Mouse (Mus musculus) spleen, adult 2 months (tissue): ENCODE measurements around the gene Immt. TPM values are rescaled to one million over a fixed set of nuclear protein-coding genes. Genes with fewer than 3 reads are reported as not detected.

Experiments used
- DNase-seq, 2 experiments: peaks; one replicate each; pipeline versions ENCODE4 v3.0.0 to v3.0.0-alpha.2; 2012 to 2021; ENCODE audit warnings: low spot score in 2 of 2, low read depth in 1 of 2
- H3K27ac ChIP-seq: fragments of 200-500 bp; 2 replicates; pipeline ENCODE4 v1.5.1; 2012; ENCODE audit warnings: low read length, inconsistent platforms; ENCODE audit not compliant: insufficient read depth
- H3K27me3 ChIP-seq: fragments of 200-500 bp; 2 replicates; pipeline ENCODE4 v1.6.1; 2012; ENCODE audit warnings: mild to moderate bottlenecking, moderate library complexity, low read length, inconsistent platforms; ENCODE audit not compliant: control insufficient read depth, insufficient read depth
- H3K36me3 ChIP-seq: fragments of 200-500 bp; 2 replicates; pipeline ENCODE4 v1.6.1; 2012; ENCODE audit warnings: mild to moderate bottlenecking, low read length, inconsistent platforms; ENCODE audit not compliant: control insufficient read depth, insufficient read depth
- H3K4me1 ChIP-seq: fragments of 200-500 bp; 2 replicates; pipeline ENCODE4 v1.6.1; 2011; ENCODE audit warnings: inconsistent platforms; ENCODE audit not compliant: control insufficient read depth, insufficient read depth, insufficient read length
- H3K4me3 ChIP-seq: fragments of 200-500 bp; 2 replicates; pipeline ENCODE4 v1.5.1; 2011; ENCODE audit warnings: mild to moderate bottlenecking, inconsistent platforms; ENCODE audit not compliant: insufficient read depth, insufficient read length; ENCODE audit errors: extremely low read depth
- CTCF ChIP-seq: fragments of 200-500 bp; IDR thresholded peaks from 2 replicates; pipeline ENCODE4 v1.5.1; 2011; ENCODE audit warnings: mild to moderate bottlenecking, inconsistent platforms; ENCODE audit not compliant: insufficient read depth, insufficient read length, insufficient replicate concordance; ENCODE audit errors: extremely low read depth
- POLR2A ChIP-seq: fragments of 200-500 bp; IDR thresholded peaks from 2 replicates; pipeline ENCODE4 v1.6.1; 2011; ENCODE audit warnings: low read depth, low read length, inconsistent platforms
- WGBS: fragments of 180-500 bp; shearing (Covaris S2); methylation state at CpG from one replicate; pipeline ENCODE4 v1.1.7; 2018; 5-methylcytosine and 5-hydroxymethylcytosine counted together
- polyA plus RNA-seq: library from polyadenylated mRNA; depleted of rRNA; stranded (reverse); fragments of >200 nt; gene quantifications from 2 replicates; pipeline ENCODE4 v1.2.3, GENCODE M21; 2012

The Immt gene
- polyA plus RNA-seq, 1 experiment: 17.2 TPM

GRCm38 (mm10) chr6:71803609-71804008 is 27.5 kb upstream of the Immt start:
- Histone ChIP-seq H3K36me3 (no peaks in the 10 kb centered on the region), H3K4me1 (no peaks in the 10 kb centered on the region), H3K27me3 (no peaks in the 10 kb centered on the region), H3K4me3 (no peak overlapping the region), H3K27ac (no peak overlapping the region)
- DNase-seq: no peak
- TF ChIP-seq POLR2A (no peak), CTCF (no peak)
- 95% methylated on average over 1 of the region's 1 CpGs for WGBS

- DNase-seq: peak; percentile 27 to 41
- Histone ChIP-seq H3K36me3 (no peaks in the 10 kb centered on the region), H3K27ac (no peak overlapping the region), H3K27me3 (no peaks in the 10 kb centered on the region), H3K4me1 (no peaks in the 10 kb centered on the region), H3K4me3 (no peak overlapping the region)
- TF ChIP-seq CTCF (peak; percentile 95), POLR2A (no peak)
- WGBS: 21% methylated on average over 12 of the region's 12 CpGs
Measured at GRCm38 (mm10) chr6:71804061-71804829, 26.9 kb upstream of the Immt start.

- peaks cover 1% of the 10 kb centered on the region; the same call in 1 of the 2 replicates for H3K36me3 ChIP-seq
- H3K27ac ChIP-seq: no peak overlapping the region
- WGBS: 61% methylated on average over 1 of the region's 1 CpGs
- H3K4me1 ChIP-seq: no peaks in the 10 kb centered on the region
- H3K27me3 ChIP-seq: no peaks in the 10 kb centered on the region
- no peak for DNase-seq
- TF ChIP-seq POLR2A (no peak), CTCF (no peak)
- H3K4me3 ChIP-seq: no peak overlapping the region
Measured at GRCm38 (mm10) chr6:71806713-71807112, 24.4 kb upstream of the Immt start.

GRCm38 (mm10) chr6:71809890-71810289 is 21.2 kb upstream of the Immt start:
- Histone ChIP-seq H3K27ac (no peak overlapping the region), H3K27me3 (no peaks in the 10 kb centered on the region), H3K36me3 (peaks cover 4% of the 10 kb centered on the region; the same call in 1 of the 2 replicates), H3K4me1 (no peaks in the 10 kb centered on the region), H3K4me3 (no peak overlapping the region)
- TF ChIP-seq POLR2A: no peak
- TF ChIP-seq CTCF: no peak
- DNase-seq: no peak
- WGBS: 90% methylated on average over 9 of the region's 9 CpGs

GRCm38 (mm10) chr6:71812820-71813219 is 18.3 kb upstream of the Immt start:
- Histone ChIP-seq H3K36me3 (peaks cover 18% of the 10 kb centered on the region), H3K4me3 (no peak overlapping the region), H3K27ac (no peak overlapping the region), H3K4me1 (no peaks in the 10 kb centered on the region), H3K27me3 (no peaks in the 10 kb centered on the region)
- no peak for TF ChIP-seq CTCF
- TF ChIP-seq POLR2A: no peak
- 82% methylated on average over 2 of the region's 2 CpGs for WGBS
- DNase-seq: no peak

GRCm38 (mm10) chr6:71819764-71820292 is 11.3 kb upstream of the Immt start:
- 67% methylated on average over 5 of the region's 5 CpGs for WGBS
- DNase-seq: no peak
- Histone ChIP-seq H3K36me3 (peaks cover 19% of the 10 kb centered on the region), H3K4me3 (no peak overlapping the region), H3K27ac (no peak overlapping the region), H3K27me3 (no peaks in the 10 kb centered on the region), H3K4me1 (peaks cover 5% of the 10 kb centered on the region; the same call in 1 of the 2 replicates)
- TF ChIP-seq POLR2A (no peak), CTCF (no peak)

- no peak overlapping the region for H3K27ac ChIP-seq
- H3K4me3 ChIP-seq: peak overlapping the region; percentile 92
- DNase-seq: no peak
- WGBS: 2% methylated on average over 7 of the region's 7 CpGs
- H3K4me1 ChIP-seq: peaks cover 5% of the 10 kb centered on the region; the same call in 1 of the 2 replicates
- H3K36me3 ChIP-seq: peaks cover 2% of the 10 kb centered on the region
- TF ChIP-seq CTCF (no peak), POLR2A (no peak)
- H3K27me3 ChIP-seq: no peaks in the 10 kb centered on the region
Measured at GRCm38 (mm10) chr6:71823085-71823484, 8.0 kb upstream of the Immt start.
